Mouse (Mus musculus) adrenal gland, postnatal 10 days (tissue): ENCODE data around the gene Lbhd2. TPM values are rescaled to one million over a fixed set of nuclear protein-coding genes. Genes with fewer than 3 reads are reported as not detected.
A peak's percentile ranks its signal among the peaks of the same experiment; 100 is the strongest.

Experiments
- DNase-seq: peaks from one replicate; pipeline ENCODE4 v3.0.0; 2021; ENCODE audit warnings: mixed read lengths
- long read RNA-seq, 2 experiments: library from polyadenylated mRNA; stranded (forward); transcript quantifications; one replicate each; pipeline ENCODE4 v2.0.0; 2021
- total RNA-seq, 2 experiments: library from RNA; stranded (reverse); gene quantifications; 2 replicates each; pipeline ENCODE4 v1.2.3; 2021

The Lbhd2 gene
- under 1 TPM in 1 of 2 experiments, not detected in 1; 0.48 TPM for total RNA-seq
- long read RNA-seq, experiment 1: 0 reads
- long read RNA-seq, experiment 2: 0 reads

GRCm38 (mm10) chr12:111406622-111407021, at the start of gene Lbhd2:
Gene Lbhd2 (plus strand): TSS chr12:111406809.
- DNase-seq: no peak

GRCm38 (mm10) chr12:111360671-111361070, 45.9 kb upstream of the Lbhd2 start:
- DNase-seq: no peak

GRCm38 (mm10) chr12:111361319-111362098, 45.1 kb upstream of the Lbhd2 start:
- no peak for DNase-seq

- DNase-seq: no peak
Observed at GRCm38 (mm10) chr12:111364234-111364633, 42.4 kb upstream of the Lbhd2 start.

- DNase-seq: no peak
Observed at GRCm38 (mm10) chr12:111367065-111367464, 39.5 kb upstream of the Lbhd2 start.

GRCm38 (mm10) chr12:111370249-111370648, 36.4 kb upstream of the Lbhd2 start:
- no peak for DNase-seq

GRCm38 (mm10) chr12:111371905-111372304, 34.7 kb upstream of the Lbhd2 start:
- DNase-seq: no peak

- no peak for DNase-seq
Observed at GRCm38 (mm10) chr12:111373411-111373810, 33.2 kb upstream of the Lbhd2 start.

GRCm38 (mm10) chr12:111374727-111375126, 31.9 kb upstream of the Lbhd2 start:
- DNase-seq: no peak

GRCm38 (mm10) chr12:111375559-111375958, 31.1 kb upstream of the Lbhd2 start:
- peak; percentile 51 for DNase-seq

GRCm38 (mm10) chr12:111376053-111376452, 30.6 kb upstream of the Lbhd2 start:
- DNase-seq: no peak

- DNase-seq: peak; percentile 78
Observed at GRCm38 (mm10) chr12:111376826-111377331, 29.7 kb upstream of the Lbhd2 start.

- DNase-seq: peak; percentile 97
Observed at GRCm38 (mm10) chr12:111377376-111377973, 29.1 kb upstream of the Lbhd2 start, which contains the start of gene Cdc42bpb. Gene Cdc42bpb (minus strand): TSS chr12:111377718.

GRCm38 (mm10) chr12:111377986-111378490, 28.6 kb upstream of the Lbhd2 start:
- peak; percentile 66 for DNase-seq

GRCm38 (mm10) chr12:111378812-111379211, 27.8 kb upstream of the Lbhd2 start:
- DNase-seq: no peak

GRCm38 (mm10) chr12:111385883-111386641, 20.5 kb upstream of the Lbhd2 start:
- no peak for DNase-seq

GRCm38 (mm10) chr12:111386642-111387120, 19.9 kb upstream of the Lbhd2 start:
- peak; percentile 74 for DNase-seq

- DNase-seq: no peak
Observed at GRCm38 (mm10) chr12:111387146-111387545, 19.5 kb upstream of the Lbhd2 start.

GRCm38 (mm10) chr12:111394008-111394407, 12.6 kb upstream of the Lbhd2 start:
- DNase-seq: no peak

- peak; percentile 48 for DNase-seq
Observed at GRCm38 (mm10) chr12:111396997-111397396, 9.6 kb upstream of the Lbhd2 start.

GRCm38 (mm10) chr12:111401454-111402184, 5.0 kb upstream of the Lbhd2 start:
- peak; percentile 84 for DNase-seq
